Mouse (Mus musculus): ENCODE measurements at regions not wholly inside any gene's neighbourhood (a gene's known extent, or its start where the extent isn't known, plus 50 kb on each side); places are given as distances from the start of the nearest gene placed in this dataset.

- TF ChIP-seq CTCF (IDR thresholded peaks at IDR 0.05; ENCODE audit: low read depth, low read length) (no peak), POLR2A (IDR thresholded peaks at IDR 0.05; ENCODE audit: extremely low read depth, insufficient read depth, low read length) (no peak)
These were observed 242.7 kb upstream of the Zpld1 start for GRCm38 (mm10) chr16:55540336-55541015.
